Mouse (Mus musculus): Measurements from ENCODE around the gene Ung. TPM values are rescaled to one million over a fixed set of nuclear protein-coding genes. Genes with fewer than 3 reads are reported as not detected.
A peak's percentile ranks its signal among the peaks of the same experiment; 100 is the strongest.

Ung gene
- total RNA-seq, 4 experiments from 2014 or later = 6.8 to 11.5 (median 10.0) TPM

DNA sequence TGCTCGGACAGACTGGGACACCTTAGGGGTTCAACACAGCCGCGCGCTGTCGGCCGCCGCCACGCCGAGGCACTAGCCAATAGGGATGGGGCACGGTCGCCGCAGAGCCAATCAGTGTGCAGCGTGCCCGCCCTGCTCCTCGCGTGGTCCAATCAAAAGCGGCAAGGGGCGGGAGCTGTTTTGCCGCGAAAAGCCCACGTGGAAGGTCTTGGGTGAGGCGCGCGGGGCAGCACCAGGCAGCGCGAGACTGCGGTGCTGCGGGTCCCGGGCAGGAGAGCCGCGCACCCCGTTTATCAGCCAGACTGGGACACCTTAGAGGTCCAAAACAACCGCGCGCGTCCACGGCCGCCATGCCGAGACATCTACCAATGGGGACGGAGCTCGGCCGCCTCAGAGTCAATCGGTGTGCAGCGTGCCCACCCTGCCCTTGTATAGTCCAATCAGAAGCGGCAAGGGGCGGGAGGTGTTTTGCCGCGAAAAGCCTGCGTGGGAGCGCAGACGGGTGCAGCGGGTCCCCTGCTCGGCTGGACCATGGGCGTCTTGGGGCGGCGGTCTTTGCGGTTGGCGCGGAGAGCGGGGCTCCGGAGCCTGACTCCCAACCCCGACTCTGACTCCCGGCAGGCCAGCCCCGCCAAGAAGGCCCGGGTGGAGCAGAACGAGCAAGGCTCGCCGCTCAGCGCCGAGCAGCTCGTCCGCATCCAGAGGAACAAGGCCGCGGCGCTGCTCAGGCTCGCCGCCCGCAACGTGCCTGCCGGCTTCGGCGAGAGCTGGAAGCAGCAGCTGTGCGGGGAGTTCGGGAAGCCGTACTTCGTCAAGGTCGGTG is 723 bp downstream of the Ung start:
- DNase-seq (ENCODE audit: low spot score in 2 of 2) = peak; percentile 85 to 86

DNA sequence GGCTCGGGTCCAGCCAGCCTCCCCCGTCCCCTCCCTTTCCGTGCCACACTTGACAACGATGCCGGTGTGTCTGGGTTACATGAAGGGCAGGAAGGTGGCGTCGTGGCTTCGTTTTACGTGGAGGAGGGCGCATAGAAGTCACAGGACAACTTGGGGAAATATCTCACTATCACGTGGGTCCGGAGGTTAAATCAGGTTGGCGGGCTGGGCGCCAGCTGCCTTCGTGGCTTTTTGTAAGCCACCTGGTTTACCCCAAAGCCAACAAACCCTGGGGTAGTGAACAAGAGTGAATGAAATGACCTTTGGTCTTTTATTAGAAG is 1.3 kb downstream of the Ung start:
- DNase-seq (ENCODE audit: low spot score in 2 of 2) = peak; percentile 65 to 69

DNA sequence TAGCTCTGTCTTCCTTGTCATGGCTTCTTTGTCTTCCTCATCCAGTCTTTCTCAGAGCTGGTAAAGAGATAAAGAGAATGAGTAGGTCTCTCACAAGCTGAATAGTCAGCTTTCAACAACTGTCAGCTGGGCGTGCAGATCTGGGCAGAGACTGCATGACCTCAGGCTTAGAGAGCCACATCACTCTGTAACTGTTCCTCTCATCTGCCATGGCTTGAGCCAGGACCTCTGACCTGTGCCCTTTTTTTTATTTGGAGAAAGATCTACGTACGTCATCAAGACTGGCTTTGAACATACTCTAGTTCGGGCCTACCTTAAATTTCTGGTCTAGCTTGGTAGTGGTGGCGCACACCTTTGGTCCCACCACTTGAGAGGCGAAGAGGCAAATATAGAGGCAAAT is 2.7 kb downstream of the Ung start:
- no peak for DNase-seq (ENCODE audit: low spot score in 2 of 2)

DNA sequence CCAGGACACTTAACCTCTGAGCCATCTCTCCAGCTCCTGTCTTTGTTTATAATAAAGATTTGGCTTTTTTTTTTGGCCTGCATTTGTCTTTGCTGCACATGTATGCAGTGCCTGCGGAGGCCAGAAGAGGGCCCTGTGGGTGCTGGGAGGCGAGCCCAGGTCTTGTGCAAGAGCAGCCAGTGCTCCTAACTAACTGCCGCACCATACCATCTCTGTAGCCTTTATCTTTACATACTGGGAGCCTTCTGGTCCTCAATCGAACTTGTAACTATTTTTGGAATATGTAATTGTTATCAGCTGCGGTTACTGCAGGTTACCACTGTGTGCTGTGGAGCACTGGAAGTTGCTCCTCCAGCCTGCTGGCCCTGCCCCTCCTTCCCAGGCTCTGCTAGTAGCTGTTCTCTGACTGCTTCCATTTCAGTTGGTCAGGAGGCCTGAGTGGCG is 3.9 kb downstream of the Ung start:
- peak in 1 of 2 experiments; percentile 44 for DNase-seq (ENCODE audit: low spot score in 2 of 2)

DNA sequence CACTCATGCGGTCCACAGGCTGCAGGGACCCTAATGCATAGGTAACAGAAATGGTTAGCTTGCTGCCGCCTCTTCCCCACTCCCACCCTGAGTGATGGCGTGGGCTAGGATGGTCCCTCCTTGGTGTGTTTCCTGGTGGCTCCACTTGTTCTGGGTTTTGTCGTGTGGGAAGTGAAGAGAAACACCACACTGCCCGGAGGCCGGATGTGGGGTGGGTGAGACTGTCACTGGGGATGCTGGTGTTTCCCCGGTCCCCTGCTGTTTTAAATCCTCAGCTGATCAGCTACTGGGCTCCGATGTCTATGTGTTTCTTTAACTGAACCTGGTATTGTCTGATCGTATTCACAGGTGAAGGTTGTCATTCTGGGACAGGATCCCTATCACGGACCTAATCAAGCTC is 5.3 kb downstream of the Ung start:
- no peak for DNase-seq (ENCODE audit: low spot score in 2 of 2)

DNA sequence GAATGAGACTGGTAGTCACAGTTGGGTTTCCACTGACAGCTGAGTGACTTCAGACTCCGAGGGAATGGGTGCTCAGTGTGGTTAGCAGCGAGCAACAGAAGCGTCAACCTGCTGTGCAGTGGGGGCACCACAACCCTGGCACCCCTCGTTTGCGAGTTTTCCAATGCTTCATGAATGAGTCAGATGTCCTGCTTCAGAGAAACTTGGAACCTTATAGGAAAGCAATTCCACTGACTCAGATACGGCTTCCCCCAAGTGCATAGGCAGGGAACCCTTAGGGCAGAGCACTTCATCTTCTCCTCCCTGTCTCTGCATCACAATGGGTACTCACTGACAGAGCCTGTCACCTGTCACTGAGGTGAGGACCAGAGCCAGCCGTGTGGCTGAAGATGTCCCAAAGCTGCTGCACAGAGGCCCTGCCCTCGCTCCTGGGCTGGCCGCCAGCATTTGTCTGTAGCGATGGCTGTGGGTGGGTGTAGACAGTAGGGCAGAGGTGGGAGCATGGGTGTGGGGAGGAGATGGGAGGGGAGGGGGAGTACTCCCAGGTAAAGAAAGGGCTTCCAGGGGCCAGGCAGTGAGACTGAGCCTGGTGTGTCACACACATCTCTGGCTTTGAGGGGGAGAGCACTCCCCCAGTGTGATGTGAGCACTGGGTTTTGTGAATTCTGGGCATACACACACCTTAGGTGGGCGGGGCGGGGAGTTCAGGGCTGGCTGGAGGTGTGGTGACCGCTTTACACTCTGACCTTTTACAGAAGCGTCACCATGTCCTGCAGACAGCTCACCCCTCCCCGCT is 7.5 kb downstream of the Ung start:
- DNase-seq (ENCODE audit: low spot score in 2 of 2) = no peak

DNA sequence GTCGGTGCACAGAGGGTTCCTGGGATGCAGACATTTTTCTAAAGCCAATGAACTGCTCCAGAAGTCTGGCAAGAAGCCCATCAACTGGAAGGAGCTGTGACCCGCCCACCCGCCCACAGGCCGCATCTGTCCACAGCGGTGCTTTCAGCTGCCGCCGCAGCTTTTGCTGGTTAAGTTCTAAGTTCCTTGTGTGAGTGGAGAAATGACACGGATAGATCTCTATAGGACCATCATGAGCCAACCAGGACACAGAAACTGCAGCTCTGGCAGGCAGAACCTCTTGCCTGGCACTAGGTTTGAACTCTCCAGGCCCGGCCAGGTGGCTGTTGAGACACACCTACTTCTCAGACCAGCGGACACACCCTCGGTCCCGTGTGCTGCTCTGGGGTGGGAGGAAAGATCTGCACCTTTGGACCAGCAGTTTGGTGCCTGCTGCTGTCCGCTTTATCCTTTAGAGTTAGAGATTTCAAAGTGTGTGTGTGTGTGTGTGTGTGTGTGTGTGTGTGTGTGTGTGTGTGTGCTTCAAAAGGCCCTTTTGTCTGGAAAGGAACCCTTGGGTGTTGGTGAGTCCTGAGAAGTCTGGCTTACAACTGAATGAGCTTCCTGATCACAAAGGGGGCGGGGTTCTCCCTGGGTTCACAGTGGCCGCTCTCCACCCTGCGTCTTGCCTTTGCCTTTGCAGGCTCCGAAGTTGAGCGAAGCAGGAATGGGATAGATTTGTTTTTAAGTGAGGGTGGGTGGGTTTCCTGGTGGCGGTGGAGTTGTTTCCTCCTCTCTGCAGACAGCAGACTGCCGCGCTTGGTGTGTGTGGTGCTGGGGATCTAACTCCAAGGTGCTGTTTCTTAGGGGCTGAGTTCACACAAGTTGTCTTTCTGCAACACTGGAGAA is 8.3 kb downstream of the Ung start:
- no peak for DNase-seq (ENCODE audit: low spot score in 2 of 2)

DNA sequence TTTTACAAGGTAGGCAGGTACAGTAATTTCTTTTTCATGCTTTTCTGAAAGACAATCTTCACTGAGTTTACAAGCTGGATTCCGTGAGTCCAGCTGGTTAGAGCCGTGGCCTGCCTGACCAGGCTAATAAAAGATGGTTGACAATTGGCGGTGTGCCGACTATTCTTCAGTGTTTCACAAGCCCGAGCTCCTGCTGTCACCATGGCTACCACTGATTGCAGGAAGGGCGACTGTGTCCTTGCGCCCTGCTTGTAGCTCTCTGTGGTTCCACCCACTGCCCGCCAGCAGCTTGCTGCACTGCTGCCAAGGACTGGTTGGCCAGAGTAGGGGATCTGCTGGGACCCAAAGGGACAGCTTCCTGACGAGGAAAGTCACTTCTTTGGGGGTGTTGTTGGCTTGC is 9.0 kb downstream of the Ung start:
- DNase-seq (ENCODE audit: low spot score in 2 of 2) = peak in 1 of 2 experiments; percentile 45

DNA sequence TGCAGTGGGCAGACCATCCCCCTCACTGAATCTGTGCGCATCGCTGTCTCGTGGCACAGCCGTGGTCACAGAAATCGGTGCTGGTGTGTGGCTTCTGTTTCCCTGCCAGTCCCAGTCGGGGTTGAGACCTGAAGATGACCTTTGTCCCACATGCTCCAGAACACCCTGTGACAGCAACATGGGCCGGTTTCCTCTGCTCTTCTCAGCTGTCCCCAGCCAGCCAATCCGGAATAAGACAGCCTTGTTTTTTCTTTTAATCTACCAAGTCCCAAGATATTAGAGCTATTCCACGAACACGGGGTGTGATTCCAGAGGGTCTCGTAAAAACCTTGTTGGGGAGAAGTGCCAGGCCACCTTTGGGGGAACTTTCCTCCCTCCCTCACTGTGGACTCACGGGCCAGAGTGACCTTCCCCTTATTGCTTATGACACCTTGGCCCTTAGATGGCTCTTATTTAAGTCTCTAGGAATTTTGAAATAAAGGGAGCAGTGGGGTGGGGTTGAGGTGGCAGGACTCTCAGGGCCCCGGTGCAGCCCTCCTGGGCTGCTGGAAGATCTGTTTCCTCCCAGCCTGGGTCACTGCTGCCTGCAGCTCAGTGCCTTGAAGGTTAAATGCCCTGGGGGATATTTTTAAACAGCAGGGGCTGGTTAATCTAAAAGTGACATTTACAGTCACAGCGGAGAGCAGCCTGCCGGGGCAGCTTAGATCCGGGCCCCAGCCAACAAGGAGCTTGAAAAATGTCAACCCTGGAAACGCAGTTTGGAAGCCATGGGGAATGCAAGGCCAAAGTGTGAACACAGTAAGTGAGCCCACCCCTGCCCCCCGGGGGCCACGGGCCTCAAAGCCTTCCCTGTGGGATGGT is 16.1 kb downstream of the Ung start, which contains the start of gene Acacb:
Acacb (plus strand) TSS at position 508 of the 861 bp plus-strand sequence.
- peak; percentile 54 to 72 for DNase-seq (ENCODE audit: low spot score in 2 of 2)

DNA sequence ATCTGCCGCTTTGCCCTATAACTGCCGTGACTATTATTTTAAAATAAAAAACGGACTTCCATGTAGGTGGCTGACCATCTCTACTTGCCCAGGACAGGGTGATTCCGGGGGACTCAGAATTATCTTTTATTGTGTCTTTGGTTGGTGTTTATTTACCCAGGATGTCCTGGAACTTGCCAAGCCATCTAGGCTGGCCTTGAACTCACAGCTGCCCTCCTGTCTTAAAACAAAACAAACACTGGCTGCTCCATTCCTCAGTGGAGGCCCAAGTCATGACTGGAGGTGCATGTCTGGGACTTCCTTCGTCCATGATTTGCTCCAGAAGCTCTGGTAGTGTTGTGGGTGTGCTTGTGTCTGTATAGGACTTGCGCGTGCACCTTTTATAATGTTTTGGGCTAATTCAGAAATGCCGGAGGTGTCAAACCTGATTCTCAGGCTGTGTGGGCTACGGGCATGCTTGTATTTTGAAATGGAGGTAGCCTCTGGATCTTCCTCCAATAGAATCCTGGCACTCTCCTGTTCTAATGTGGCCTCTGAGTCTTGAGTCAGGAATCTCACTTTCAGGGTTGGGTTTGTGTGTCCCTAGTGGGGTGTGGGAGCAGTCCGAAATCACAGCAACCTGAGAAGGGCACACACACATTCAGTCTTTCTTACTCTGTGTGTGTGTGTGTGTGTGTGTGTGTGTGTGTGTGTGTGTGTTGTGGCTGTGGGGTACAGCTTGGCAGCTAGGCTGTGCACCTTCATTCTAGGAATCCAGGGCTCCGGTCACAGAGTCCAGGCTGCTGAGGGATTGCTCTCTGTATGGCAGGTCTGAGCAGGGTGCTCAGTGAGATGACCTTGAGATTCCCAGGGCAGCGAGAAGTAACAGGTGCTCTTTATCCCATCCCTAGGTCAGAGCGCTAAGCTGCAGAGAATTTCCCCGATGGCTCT is 17.1 kb downstream of the Ung start:
- DNase-seq (ENCODE audit: low spot score in 2 of 2) = peak; percentile 33 to 42

DNA sequence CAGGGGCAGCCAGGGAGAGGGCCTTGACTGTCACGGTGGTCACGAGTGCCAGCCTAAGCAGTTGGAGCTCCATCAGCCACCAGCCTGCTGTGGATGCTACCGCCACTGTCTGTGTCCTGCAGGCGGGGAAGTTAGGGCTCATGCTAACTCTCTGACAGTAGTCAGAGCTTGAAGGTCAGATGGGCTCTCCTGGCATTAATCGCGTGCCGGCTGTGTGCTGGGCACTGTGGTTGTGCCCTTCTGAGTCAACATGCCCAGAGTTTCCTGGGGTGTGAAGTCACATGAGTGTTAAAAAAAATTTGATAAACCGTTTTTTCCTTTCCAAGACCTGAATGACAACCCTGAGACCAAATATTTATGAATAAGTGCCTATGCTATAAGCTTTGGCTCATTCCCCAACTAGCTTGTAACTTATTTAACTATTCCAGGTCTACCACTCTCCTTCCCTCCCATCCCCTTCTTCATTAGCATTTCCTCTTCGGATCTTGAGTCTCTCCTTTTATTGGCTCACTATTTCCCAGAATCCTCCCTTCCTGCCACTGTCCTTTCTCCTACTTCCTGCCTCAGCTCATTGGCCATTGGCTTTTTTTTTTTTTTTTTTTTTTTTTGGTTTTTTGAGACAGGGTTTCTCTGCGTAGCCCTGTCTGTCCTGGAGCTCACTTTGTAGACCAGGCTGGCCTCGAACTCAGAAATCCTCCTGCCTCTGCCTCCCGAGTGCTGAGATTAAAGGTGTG is 22.3 kb downstream of the Ung start:
- no peak for DNase-seq (ENCODE audit: low spot score in 2 of 2)

DNA sequence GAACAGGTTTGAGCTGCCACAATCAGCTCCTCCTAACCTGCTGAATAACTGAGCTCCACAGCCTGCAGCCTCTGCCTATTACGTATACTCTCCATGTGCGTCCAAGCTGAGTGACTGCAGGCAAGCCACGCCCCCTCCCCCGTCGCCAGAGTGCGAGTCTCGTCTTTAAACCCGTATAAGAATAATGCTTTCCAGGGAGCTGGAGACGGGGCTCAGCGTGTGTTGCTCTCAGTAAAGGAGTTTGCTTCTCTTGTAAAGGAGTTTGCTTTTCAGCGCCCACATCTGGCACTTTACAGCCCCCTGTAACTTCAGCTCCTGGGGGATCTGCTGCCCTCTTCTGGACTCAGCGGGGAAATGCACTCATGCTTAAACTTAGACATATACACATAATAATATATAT is 23.3 kb downstream of the Ung start:
- no peak for DNase-seq (ENCODE audit: low spot score in 2 of 2)

DNA sequence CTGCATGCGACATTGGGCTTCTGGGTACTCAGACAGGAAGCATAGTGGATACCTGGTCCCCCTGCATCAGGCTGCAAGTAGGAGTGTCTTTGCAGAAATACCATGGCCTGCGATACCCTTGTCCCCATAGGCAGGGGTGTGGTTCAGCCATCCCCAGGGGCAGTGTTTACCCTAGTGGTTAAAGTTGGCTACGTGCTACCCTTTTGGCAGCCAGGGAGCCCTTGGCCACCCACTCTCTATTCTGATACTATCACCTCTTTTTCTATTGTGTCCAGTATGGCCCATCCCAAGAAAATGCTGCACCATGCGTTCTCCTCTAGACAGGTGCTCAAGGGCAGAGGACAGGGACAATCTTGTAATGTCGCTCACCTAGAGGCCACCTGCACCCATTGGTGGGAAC is 24.6 kb downstream of the Ung start:
- no peak for DNase-seq (ENCODE audit: low spot score in 2 of 2)

DNA sequence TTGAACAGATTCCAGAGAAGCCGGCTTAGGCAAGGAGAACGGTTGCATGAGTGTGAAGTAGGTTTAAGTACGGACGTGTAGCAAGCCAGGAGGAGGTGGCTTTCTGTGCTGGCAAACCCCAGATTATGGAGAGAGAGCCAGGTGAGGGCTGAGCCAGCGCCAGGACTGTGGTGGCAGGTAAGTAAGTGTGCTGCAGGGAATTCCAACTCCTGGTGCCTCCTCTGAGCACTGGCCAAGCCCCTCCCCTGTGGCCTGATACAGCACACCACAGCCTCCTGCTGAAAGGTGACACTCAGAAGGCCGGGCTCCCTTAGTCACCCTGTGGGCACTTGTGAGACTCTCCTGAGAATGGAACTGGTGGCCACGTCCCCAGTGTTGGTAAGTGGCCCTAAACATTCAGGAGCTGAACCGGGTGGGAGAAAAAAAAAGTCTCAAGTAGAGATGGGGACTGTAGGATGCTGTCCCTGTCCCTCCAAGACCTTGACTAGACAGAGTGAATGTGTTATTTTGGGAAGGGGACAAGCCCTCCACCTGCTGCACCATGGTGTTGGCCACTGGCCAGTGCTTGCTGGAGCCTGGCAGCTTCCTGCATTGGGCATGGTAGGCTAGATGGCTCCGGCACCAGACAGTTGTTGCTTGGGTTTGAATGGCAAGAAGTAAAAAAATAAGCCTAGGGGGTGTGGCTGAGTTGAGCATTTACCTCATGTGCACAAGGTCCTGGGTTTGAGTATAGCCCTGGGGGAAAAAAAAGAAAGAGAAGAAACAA is 25.2 kb downstream of the Ung start:
- peak; percentile 63 to 77 for DNase-seq (ENCODE audit: low spot score in 2 of 2)

DNA sequence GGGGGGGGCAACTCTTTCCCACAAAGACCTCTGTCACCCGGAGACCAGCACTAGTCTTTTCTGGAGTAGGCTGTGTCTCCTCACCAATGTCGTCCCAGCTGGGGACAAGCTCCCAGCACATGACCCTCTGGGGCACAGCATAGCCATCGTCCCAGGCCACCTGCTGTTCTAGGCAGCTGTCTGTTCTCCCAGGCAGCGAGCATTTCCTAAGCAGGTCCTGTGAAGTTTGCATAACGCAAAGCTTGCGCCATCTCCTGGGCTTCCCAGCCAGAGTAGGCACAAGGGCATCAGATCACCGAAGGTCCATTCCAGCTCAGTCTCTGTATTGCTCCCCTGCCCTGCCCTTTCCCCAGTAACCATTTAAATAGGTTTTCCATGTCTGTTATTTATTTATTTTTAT is 27.1 kb downstream of the Ung start:
- no peak for DNase-seq (ENCODE audit: low spot score in 2 of 2)

DNA sequence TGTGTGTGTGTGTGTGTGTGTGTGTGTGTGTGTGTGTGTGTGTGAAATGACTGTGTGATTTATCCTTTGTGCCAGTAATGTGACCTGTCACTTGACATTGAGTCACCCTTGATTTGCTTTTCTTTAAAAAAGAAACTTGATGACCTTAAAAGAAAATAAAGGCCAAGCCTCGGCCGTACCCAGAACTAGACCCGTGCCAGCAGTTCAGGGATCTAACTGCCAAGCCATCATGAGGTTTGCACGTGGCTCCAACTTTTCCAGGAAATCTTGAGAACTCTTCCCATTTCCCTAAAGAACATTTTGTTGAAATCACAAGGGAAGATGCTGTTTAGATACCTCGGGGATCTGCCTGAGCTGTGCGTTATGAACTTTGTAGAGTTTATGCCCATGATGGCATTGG is 31.2 kb downstream of the Ung start:
- no peak for DNase-seq (ENCODE audit: low spot score in 2 of 2)

DNA sequence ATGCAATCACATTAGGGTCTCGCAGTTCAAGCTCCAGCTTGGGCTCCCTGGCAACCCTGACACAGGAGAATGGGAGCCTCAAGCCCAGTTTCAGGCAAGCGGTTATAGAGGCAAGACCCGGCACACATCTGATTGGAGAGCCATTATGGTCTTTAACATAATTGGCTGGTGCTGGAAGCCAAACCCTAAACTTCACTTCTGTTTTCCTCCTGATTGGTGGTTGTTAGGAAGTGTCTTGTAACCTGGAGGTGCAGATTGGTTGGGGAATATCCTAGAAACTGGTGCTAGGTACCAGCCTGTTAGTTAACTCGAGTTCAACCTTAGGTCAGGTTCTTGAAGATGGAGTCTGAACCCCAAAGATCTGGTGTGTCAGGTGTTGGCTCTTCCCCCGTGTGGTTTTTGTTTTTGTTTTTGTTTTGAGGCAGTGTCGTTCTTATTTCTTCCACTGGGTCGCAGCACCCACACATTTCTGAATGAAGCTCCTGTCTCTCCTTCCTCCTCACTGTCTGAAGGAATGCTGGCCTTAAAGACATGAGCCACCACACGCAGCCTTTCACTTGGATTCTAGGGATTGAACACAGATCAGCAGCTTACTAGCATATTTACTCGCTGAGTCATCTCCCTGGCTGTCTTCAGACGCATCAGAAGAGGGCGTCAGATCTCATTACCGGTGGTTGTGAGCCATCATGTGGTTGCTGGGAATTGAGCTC is 32.1 kb downstream of the Ung start:
- no peak for DNase-seq (ENCODE audit: low spot score in 2 of 2)
